Mouse (Mus musculus): ENCODE measurements around the gene Apom. TPM values are rescaled to one million over a fixed set of nuclear protein-coding genes. Genes with fewer than 3 reads are reported as not detected.

Gene Apom
- total and polyA plus RNA-seq, 3 experiments, result 0.15 to 0.79 TPM; not detected in 1

- Histone ChIP-seq H3K27me3 (ENCODE audit: control insufficient read depth in 1 of 2, insufficient read depth in 2 of 2, low read length in 2 of 2) (no peaks in the 10 kb centered on the region), H3K9ac (ENCODE audit: control insufficient read depth, low read depth, low read length, poor library complexity, severe bottlenecking) (no peak overlapping the region), H3K79me2 (ENCODE audit: control insufficient read depth, insufficient read depth, low read length, poor library complexity) (peaks cover 19% of the 10 kb centered on the region), H3K4me1 (ENCODE audit: control insufficient read depth in 1 of 2, insufficient read depth in 2 of 2, low read length in 2 of 2) (peaks cover 0 to 5% of the 10 kb centered on the region in 2 experiments; a peak in 1 of 4 replicates), H3K9me3 (replicated peaks; ENCODE audit: insufficient read depth, low read length) (no peaks in the 10 kb centered on the region), H3K27ac (ENCODE audit: control insufficient read depth, low read depth, low read length) (no peak overlapping the region), H3K36me3 (ENCODE audit: control insufficient read depth in 1 of 2, insufficient read depth in 2 of 2, low read length in 2 of 2) (peaks cover 7 to 13% of the 10 kb centered on the region in 2 experiments), H3K4me3 (ENCODE audit: control insufficient read depth in 1 of 2, insufficient read depth in 1 of 2, low read depth in 2 of 2, low read length in 2 of 2) (no peak overlapping the region)
- no peak for DNase-seq (ENCODE audit: low read depth, low spot score)
- TF ChIP-seq MAX (IDR thresholded peaks at IDR 0.05; ENCODE audit: low read length) (no peak), MYB (IDR thresholded peaks at IDR 0.05; ENCODE audit: low read depth, low read length) (no peak), RCOR1 (IDR thresholded peaks at IDR 0.05; ENCODE audit: low read depth, low read length) (no peak), CTCF (IDR thresholded peaks at IDR 0.05 in 2 of 3, conservative IDR thresholded peaks at IDR 0.05 in 1 of 3; ENCODE audit: control insufficient read depth in 1 of 3, insufficient read depth in 1 of 3, low read depth in 2 of 3, low read length in 3 of 3, poor library complexity in 1 of 3, severe bottlenecking in 1 of 3) (no peak)
Measured at GRCm38 (mm10) chr17:35141971-35142370, 10.1 kb upstream of the Apom start.

- H3K4me3 ChIP-seq (ENCODE audit: control insufficient read depth in 1 of 2, insufficient read depth in 1 of 2, low read depth in 2 of 2, low read length in 2 of 2), result no peak overlapping the region
Measured at GRCm38 (mm10) chr17:35140490-35140996, 8.7 kb upstream of the Apom start.

GRCm38 (mm10) chr17:35139269-35139668, 7.4 kb upstream of the Apom start:
- Histone ChIP-seq H3K79me2 (ENCODE audit: control insufficient read depth, insufficient read depth, low read length, poor library complexity) (peaks cover 38% of the 10 kb centered on the region), H3K36me3 (ENCODE audit: control insufficient read depth in 1 of 2, insufficient read depth in 2 of 2, low read length in 2 of 2) (peaks cover 10 to 14% of the 10 kb centered on the region in 2 experiments), H3K4me1 (ENCODE audit: control insufficient read depth in 1 of 2, insufficient read depth in 2 of 2, low read length in 2 of 2) (peaks cover 0 to 11% of the 10 kb centered on the region in 2 experiments; a peak in 2 of 4 replicates), H3K4me3 (ENCODE audit: control insufficient read depth in 1 of 2, insufficient read depth in 1 of 2, low read depth in 2 of 2, low read length in 2 of 2) (no peak overlapping the region), H3K27ac (ENCODE audit: control insufficient read depth, low read depth, low read length) (no peak overlapping the region), H3K27me3 (ENCODE audit: control insufficient read depth in 1 of 2, insufficient read depth in 2 of 2, low read length in 2 of 2) (no peaks in the 10 kb centered on the region), H3K9me3 (replicated peaks; ENCODE audit: insufficient read depth, low read length) (no peaks in the 10 kb centered on the region), H3K9ac (ENCODE audit: control insufficient read depth, low read depth, low read length, poor library complexity, severe bottlenecking) (no peak overlapping the region)
- no peak for TF ChIP-seq SIN3A (IDR thresholded peaks at IDR 0.05; ENCODE audit: low read length)
- TF ChIP-seq ZC3H11A (IDR thresholded peaks at IDR 0.05; ENCODE audit: low read depth, low read length), result no peak
- no peak for TF ChIP-seq JUND (IDR thresholded peaks at IDR 0.05; ENCODE audit: low read depth, low read length)
- no peak for TF ChIP-seq NRF1 (IDR thresholded peaks at IDR 0.05; ENCODE audit: insufficient read depth, low read depth, low read length, poor library complexity, severe bottlenecking)
- no peak for TF ChIP-seq CTCF (IDR thresholded peaks at IDR 0.05 in 2 of 3, conservative IDR thresholded peaks at IDR 0.05 in 1 of 3; ENCODE audit: control insufficient read depth in 1 of 3, insufficient read depth in 1 of 3, low read depth in 2 of 3, low read length in 3 of 3, poor library complexity in 1 of 3, severe bottlenecking in 1 of 3)
- no peak for TF ChIP-seq CHD1 (IDR thresholded peaks at IDR 0.05; ENCODE audit: low read depth, low read length)
- TF ChIP-seq MAX (IDR thresholded peaks at IDR 0.05; ENCODE audit: low read length), result no peak
- no peak for TF ChIP-seq MYC (IDR thresholded peaks at IDR 0.05; ENCODE audit: low read depth, low read length)
- no peak for DNase-seq (ENCODE audit: low read depth, low spot score)

More at GRCm38 (mm10) chr17:35140490-35140996, 8.7 kb upstream of the Apom start:
- no peaks in the 10 kb centered on the region for H3K9me3 ChIP-seq (replicated peaks; ENCODE audit: insufficient read depth, low read length)
- no peak overlapping the region for H3K9ac ChIP-seq (ENCODE audit: control insufficient read depth, low read depth, low read length, poor library complexity, severe bottlenecking)
- TF ChIP-seq ZC3H11A (IDR thresholded peaks at IDR 0.05; ENCODE audit: low read depth, low read length) (no peak), ZMIZ1 (IDR thresholded peaks at IDR 0.05; ENCODE audit: low read depth, low read length) (no peak), NRF1 (IDR thresholded peaks at IDR 0.05; ENCODE audit: insufficient read depth, low read depth, low read length, poor library complexity, severe bottlenecking) (no peak), EP300 (IDR thresholded peaks at IDR 0.05; ENCODE audit: low read depth in 1 of 2, low read length in 2 of 2) (no peak), CTCF (IDR thresholded peaks at IDR 0.05 in 2 of 3, conservative IDR thresholded peaks at IDR 0.05 in 1 of 3; ENCODE audit: control insufficient read depth in 1 of 3, insufficient read depth in 1 of 3, low read depth in 2 of 3, low read length in 3 of 3, poor library complexity in 1 of 3, severe bottlenecking in 1 of 3) (no peak), TAL1 (IDR thresholded peaks at IDR 0.05; ENCODE audit: low read length) (no peak), MAX (IDR thresholded peaks at IDR 0.05; ENCODE audit: low read length) (no peak), UBTF (IDR thresholded peaks at IDR 0.05; ENCODE audit: borderline replicate concordance, insufficient read depth, low read depth, low read length) (no peak), KAT2A (conservative IDR thresholded peaks at IDR 0.05; ENCODE audit: low read depth, low read length) (no peak), USF2 (IDR thresholded peaks at IDR 0.05; ENCODE audit: borderline replicate concordance in 1 of 2, insufficient read depth in 1 of 2, low read depth in 1 of 2, low read length in 2 of 2) (no peak)
- no peak for DNase-seq (ENCODE audit: low read depth, low spot score)
- H3K27ac ChIP-seq (ENCODE audit: control insufficient read depth, low read depth, low read length), result no peak overlapping the region
- H3K36me3 ChIP-seq (ENCODE audit: control insufficient read depth in 1 of 2, insufficient read depth in 2 of 2, low read length in 2 of 2), result peaks cover 10 to 14% of the 10 kb centered on the region in 2 experiments
- H3K4me1 ChIP-seq (ENCODE audit: control insufficient read depth in 1 of 2, insufficient read depth in 2 of 2, low read length in 2 of 2), result peaks cover 0 to 11% of the 10 kb centered on the region in 2 experiments; a peak in 2 of 4 replicates
- no peaks in the 10 kb centered on the region for H3K27me3 ChIP-seq (ENCODE audit: control insufficient read depth in 1 of 2, insufficient read depth in 2 of 2, low read length in 2 of 2)
- H3K79me2 ChIP-seq (ENCODE audit: control insufficient read depth, insufficient read depth, low read length, poor library complexity), result peaks cover 33% of the 10 kb centered on the region
